Mouse (Mus musculus): Measurements from ENCODE around the gene Pyy. TPM values are rescaled to one million over a fixed set of nuclear protein-coding genes. Genes with fewer than 3 reads are reported as not detected.
A peak's percentile ranks its signal among the peaks of the same experiment; 100 is the strongest.

Gene Pyy
- polyA plus RNA-seq, 1 experiment = not detected

GRCm38 (mm10) chr11:102140508-102140907 lies 32.9 kb upstream of the Pyy start:
- H3K27ac ChIP-seq (ENCODE audit: insufficient read depth, low read length) = no peak overlapping the region
- TF ChIP-seq POLR2A (IDR thresholded peaks at IDR 0.05; ENCODE audit: low read depth, low read length) (no peak), CTCF (IDR thresholded peaks at IDR 0.05; ENCODE audit: borderline replicate concordance, insufficient read depth, low read length) (no peak)

GRCm38 (mm10) chr11:102138447-102138740 lies 30.8 kb upstream of the Pyy start:
- Histone ChIP-seq H3K4me3 (ENCODE audit: insufficient read depth, low read length) (no peak overlapping the region), H3K4me1 (ENCODE audit: control insufficient read depth, insufficient read depth, low read length) (no peaks in the 10 kb centered on the region), H3K27ac (ENCODE audit: insufficient read depth, low read length) (no peak overlapping the region)
- peak; percentile 96 for TF ChIP-seq CTCF (IDR thresholded peaks at IDR 0.05; ENCODE audit: borderline replicate concordance, insufficient read depth, low read length)
- TF ChIP-seq POLR2A (IDR thresholded peaks at IDR 0.05; ENCODE audit: low read depth, low read length) = no peak

More at GRCm38 (mm10) chr11:102140508-102140907, 32.9 kb upstream of the Pyy start:
- H3K4me1 ChIP-seq (ENCODE audit: control insufficient read depth, insufficient read depth, low read length) = no peaks in the 10 kb centered on the region
- no peak overlapping the region for H3K4me3 ChIP-seq (ENCODE audit: insufficient read depth, low read length)

- Histone ChIP-seq H3K27ac (ENCODE audit: insufficient read depth, low read length) (no peak overlapping the region), H3K4me3 (ENCODE audit: insufficient read depth, low read length) (no peak overlapping the region), H3K4me1 (ENCODE audit: control insufficient read depth, insufficient read depth, low read length) (no peaks in the 10 kb centered on the region)
- no peak for TF ChIP-seq CTCF (IDR thresholded peaks at IDR 0.05; ENCODE audit: borderline replicate concordance, insufficient read depth, low read length)
- no peak for TF ChIP-seq POLR2A (IDR thresholded peaks at IDR 0.05; ENCODE audit: low read depth, low read length)
Observed at GRCm38 (mm10) chr11:102137625-102138446, 30.2 kb upstream of the Pyy start.

GRCm38 (mm10) chr11:102134516-102134915 lies 26.9 kb upstream of the Pyy start:
- Histone ChIP-seq H3K4me1 (ENCODE audit: control insufficient read depth, insufficient read depth, low read length) (no peaks in the 10 kb centered on the region), H3K4me3 (ENCODE audit: insufficient read depth, low read length) (no peak overlapping the region), H3K27ac (ENCODE audit: insufficient read depth, low read length) (no peak overlapping the region)
- TF ChIP-seq POLR2A (IDR thresholded peaks at IDR 0.05; ENCODE audit: low read depth, low read length) = no peak
- no peak for TF ChIP-seq CTCF (IDR thresholded peaks at IDR 0.05; ENCODE audit: borderline replicate concordance, insufficient read depth, low read length)

- Histone ChIP-seq H3K4me1 (ENCODE audit: control insufficient read depth, insufficient read depth, low read length) (no peaks in the 10 kb centered on the region), H3K27ac (ENCODE audit: insufficient read depth, low read length) (no peak overlapping the region), H3K4me3 (ENCODE audit: insufficient read depth, low read length) (no peak overlapping the region)
- TF ChIP-seq CTCF (IDR thresholded peaks at IDR 0.05; ENCODE audit: borderline replicate concordance, insufficient read depth, low read length) (no peak), POLR2A (IDR thresholded peaks at IDR 0.05; ENCODE audit: low read depth, low read length) (no peak)
Observed at GRCm38 (mm10) chr11:102117386-102117785, 9.8 kb upstream of the Pyy start.

GRCm38 (mm10) chr11:102116241-102116640 lies 8.6 kb upstream of the Pyy start:
- Histone ChIP-seq H3K4me3 (ENCODE audit: insufficient read depth, low read length) (no peak overlapping the region), H3K27ac (ENCODE audit: insufficient read depth, low read length) (no peak overlapping the region), H3K4me1 (ENCODE audit: control insufficient read depth, insufficient read depth, low read length) (no peaks in the 10 kb centered on the region)
- no peak for TF ChIP-seq CTCF (IDR thresholded peaks at IDR 0.05; ENCODE audit: borderline replicate concordance, insufficient read depth, low read length)

GRCm38 (mm10) chr11:102111576-102111975 lies 3.9 kb upstream of the Pyy start:
- no peaks in the 10 kb centered on the region for H3K4me1 ChIP-seq (ENCODE audit: control insufficient read depth, insufficient read depth, low read length)
- no peak overlapping the region for H3K4me3 ChIP-seq (ENCODE audit: insufficient read depth, low read length)
- TF ChIP-seq CTCF (IDR thresholded peaks at IDR 0.05; ENCODE audit: borderline replicate concordance, insufficient read depth, low read length) (no peak), POLR2A (IDR thresholded peaks at IDR 0.05; ENCODE audit: low read depth, low read length) (no peak)
- no peak overlapping the region for H3K27ac ChIP-seq (ENCODE audit: insufficient read depth, low read length)

- Histone ChIP-seq H3K4me3 (ENCODE audit: insufficient read depth, low read length) (no peak overlapping the region), H3K4me1 (ENCODE audit: control insufficient read depth, insufficient read depth, low read length) (no peaks in the 10 kb centered on the region), H3K27ac (ENCODE audit: insufficient read depth, low read length) (no peak overlapping the region)
- TF ChIP-seq CTCF (IDR thresholded peaks at IDR 0.05; ENCODE audit: borderline replicate concordance, insufficient read depth, low read length) (no peak), POLR2A (IDR thresholded peaks at IDR 0.05; ENCODE audit: low read depth, low read length) (no peak)
Observed at GRCm38 (mm10) chr11:102106911-102107310, 721 bp downstream of the Pyy start.

- no peak overlapping the region for H3K27ac ChIP-seq (ENCODE audit: insufficient read depth, low read length)
- no peaks in the 10 kb centered on the region for H3K4me1 ChIP-seq (ENCODE audit: control insufficient read depth, insufficient read depth, low read length)
- peak; percentile 45; the same call in 1 of the 2 replicates for TF ChIP-seq CTCF (IDR thresholded peaks at IDR 0.05; ENCODE audit: borderline replicate concordance, insufficient read depth, low read length)
- no peak for TF ChIP-seq POLR2A (IDR thresholded peaks at IDR 0.05; ENCODE audit: low read depth, low read length)
- H3K4me3 ChIP-seq (ENCODE audit: insufficient read depth, low read length) = no peak overlapping the region
Observed at GRCm38 (mm10) chr11:102102485-102103258, 5.0 kb downstream of the Pyy start.

- Histone ChIP-seq H3K4me3 (ENCODE audit: insufficient read depth, low read length) (no peak within 1 kb of the TSS), H3K4me1 (ENCODE audit: control insufficient read depth, insufficient read depth, low read length) (no peaks in the 10 kb centered on the region), H3K27ac (ENCODE audit: insufficient read depth, low read length) (no peak within 1 kb of the TSS)
- no peak for TF ChIP-seq POLR2A (IDR thresholded peaks at IDR 0.05; ENCODE audit: low read depth, low read length)
- TF ChIP-seq CTCF (IDR thresholded peaks at IDR 0.05; ENCODE audit: borderline replicate concordance, insufficient read depth, low read length) = no peak
Observed at GRCm38 (mm10) chr11:102101219-102101618, 6.4 kb downstream of the Pyy start, which contains the start of gene Ppy. Ppy (minus strand) TSS chr11:102101319.
